Mouse (Mus musculus): ENCODE measurements around the gene Blm. TPM values are rescaled to one million over a fixed set of nuclear protein-coding genes. Genes with fewer than 3 reads are reported as not detected.

The Blm gene
- polyA plus RNA-seq, 1 experiment from 2014 or later, result 51.8 TPM

DNA sequence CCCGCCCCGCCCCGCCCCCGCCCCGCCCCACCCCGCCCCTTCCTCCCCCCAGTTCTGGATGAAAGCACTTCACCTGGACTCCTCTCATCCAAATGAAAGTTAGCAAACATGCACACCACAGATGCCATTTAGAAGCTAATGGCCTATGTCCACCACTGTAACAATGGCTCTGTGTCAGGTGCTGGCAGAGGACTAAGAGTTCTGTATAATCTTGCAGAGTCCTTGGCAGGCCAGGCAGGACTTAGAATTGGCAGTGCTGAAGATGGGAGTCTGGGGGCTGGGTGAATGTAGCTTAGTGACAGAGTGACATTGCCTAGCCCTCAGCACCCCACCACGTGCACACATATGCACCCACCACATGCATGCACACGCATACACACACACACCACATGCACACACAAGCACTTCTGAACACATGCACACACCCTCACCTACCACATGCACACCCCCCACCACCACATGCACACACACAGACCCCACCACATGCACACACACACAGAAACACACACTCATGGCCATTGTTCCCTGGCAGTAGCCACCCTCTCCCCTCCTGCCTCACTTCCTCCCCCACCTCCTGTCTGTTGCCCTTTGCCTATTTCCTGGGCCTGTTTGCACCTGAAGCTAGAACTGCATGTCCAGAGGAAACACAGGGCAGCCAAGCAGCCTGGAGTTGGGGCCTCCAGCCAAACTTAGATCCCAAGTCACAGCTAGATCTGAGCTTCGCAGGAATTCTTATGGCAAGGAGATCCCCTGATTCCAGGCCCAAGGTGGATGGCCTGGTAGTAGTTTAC, 121.2 kb downstream of the Blm start:
- WGBS, result 84% methylated on average over 9 of the region's 9 CpGs
- no peaks in the 10 kb centered on the region for H3K4me1 ChIP-seq (ENCODE audit: control insufficient read depth, insufficient read depth, low read length)
- H3K27me3 ChIP-seq (ENCODE audit: control insufficient read depth, insufficient read depth, low read length), result no peaks in the 10 kb centered on the region
- H3K9me3 ChIP-seq (ENCODE audit: control insufficient read depth, low read length), result no peaks in the 10 kb centered on the region
- H3K4me3 ChIP-seq (ENCODE audit: low read depth, low read length), result no peak overlapping the region
- H3K36me3 ChIP-seq (ENCODE audit: control insufficient read depth, insufficient read depth, low read length), result no peaks in the 10 kb centered on the region
- no peak overlapping the region for H3K9ac ChIP-seq (ENCODE audit: low read length)
- DNase-seq (ENCODE audit: low spot score) (no peak), ATAC-seq (ENCODE audit: insufficient number of reproducible peaks, low FRiP score, low TSS enrichment, low read depth) (no peak)
- H3K27ac ChIP-seq (replicated peaks; ENCODE audit: low read depth, low read length), result no peak overlapping the region
- no peak overlapping the region for H3K4me2 ChIP-seq (ENCODE audit: low read depth, severe bottlenecking)

- WGBS, result 72% methylated on average over 5 of the region's 5 CpGs
Observed at GRCm38 (mm10) chr7:80412781-80413180, 122.1 kb downstream of the Blm start.

GRCm38 (mm10) chr7:80412279-80412678, 122.6 kb downstream of the Blm start:
- Histone ChIP-seq H3K4me1 (ENCODE audit: control insufficient read depth, insufficient read depth, low read length) (no peaks in the 10 kb centered on the region), H3K4me2 (ENCODE audit: low read depth, severe bottlenecking) (no peak overlapping the region), H3K9ac (ENCODE audit: low read length) (no peak overlapping the region), H3K4me3 (ENCODE audit: low read depth, low read length) (no peak overlapping the region), H3K27ac (replicated peaks; ENCODE audit: low read depth, low read length) (no peak overlapping the region), H3K27me3 (ENCODE audit: control insufficient read depth, insufficient read depth, low read length) (no peaks in the 10 kb centered on the region), H3K36me3 (ENCODE audit: control insufficient read depth, insufficient read depth, low read length) (no peaks in the 10 kb centered on the region), H3K9me3 (ENCODE audit: control insufficient read depth, low read length) (no peaks in the 10 kb centered on the region)
- WGBS, result 73% methylated on average over 10 of the region's 10 CpGs
- DNase-seq (ENCODE audit: low spot score) (no peak), ATAC-seq (ENCODE audit: insufficient number of reproducible peaks, low FRiP score, low TSS enrichment, low read depth) (no peak)

More at GRCm38 (mm10) chr7:80412781-80413180, 122.1 kb downstream of the Blm start:
- no peaks in the 10 kb centered on the region for H3K36me3 ChIP-seq (ENCODE audit: control insufficient read depth, insufficient read depth, low read length)
- DNase-seq (ENCODE audit: low spot score) (no peak), ATAC-seq (ENCODE audit: insufficient number of reproducible peaks, low FRiP score, low TSS enrichment, low read depth) (no peak)
- no peaks in the 10 kb centered on the region for H3K4me1 ChIP-seq (ENCODE audit: control insufficient read depth, insufficient read depth, low read length)
- no peak overlapping the region for H3K4me3 ChIP-seq (ENCODE audit: low read depth, low read length)
- H3K9me3 ChIP-seq (ENCODE audit: control insufficient read depth, low read length), result no peaks in the 10 kb centered on the region
- no peaks in the 10 kb centered on the region for H3K27me3 ChIP-seq (ENCODE audit: control insufficient read depth, insufficient read depth, low read length)
- no peak overlapping the region for H3K27ac ChIP-seq (replicated peaks; ENCODE audit: low read depth, low read length)
- H3K9ac ChIP-seq (ENCODE audit: low read length), result no peak overlapping the region
- H3K4me2 ChIP-seq (ENCODE audit: low read depth, severe bottlenecking), result no peak overlapping the region

GRCm38 (mm10) chr7:80410380-80410779, 124.5 kb downstream of the Blm start:
- 83% methylated on average over 9 of the region's 9 CpGs for WGBS
- ATAC-seq (ENCODE audit: insufficient number of reproducible peaks, low FRiP score, low TSS enrichment, low read depth) (no peak), DNase-seq (ENCODE audit: low spot score) (no peak)
- no peaks in the 10 kb centered on the region for H3K9me3 ChIP-seq (ENCODE audit: control insufficient read depth, low read length)
- H3K9ac ChIP-seq (ENCODE audit: low read length), result no peak overlapping the region
- no peak overlapping the region for H3K4me3 ChIP-seq (ENCODE audit: low read depth, low read length)
- no peak overlapping the region for H3K27ac ChIP-seq (replicated peaks; ENCODE audit: low read depth, low read length)
- no peaks in the 10 kb centered on the region for H3K4me1 ChIP-seq (ENCODE audit: control insufficient read depth, insufficient read depth, low read length)
- no peak overlapping the region for H3K4me2 ChIP-seq (ENCODE audit: low read depth, severe bottlenecking)
- H3K27me3 ChIP-seq (ENCODE audit: control insufficient read depth, insufficient read depth, low read length), result no peaks in the 10 kb centered on the region
- no peaks in the 10 kb centered on the region for H3K36me3 ChIP-seq (ENCODE audit: control insufficient read depth, insufficient read depth, low read length)

- DNase-seq (ENCODE audit: low spot score) (no peak), ATAC-seq (ENCODE audit: insufficient number of reproducible peaks, low FRiP score, low TSS enrichment, low read depth) (no peak)
- 77% methylated on average over 9 of the region's 9 CpGs for WGBS
- Histone ChIP-seq H3K4me2 (ENCODE audit: low read depth, severe bottlenecking) (no peak overlapping the region), H3K27ac (replicated peaks; ENCODE audit: low read depth, low read length) (no peak overlapping the region), H3K36me3 (ENCODE audit: control insufficient read depth, insufficient read depth, low read length) (no peaks in the 10 kb centered on the region), H3K9me3 (ENCODE audit: control insufficient read depth, low read length) (no peaks in the 10 kb centered on the region), H3K27me3 (ENCODE audit: control insufficient read depth, insufficient read depth, low read length) (no peaks in the 10 kb centered on the region), H3K4me1 (ENCODE audit: control insufficient read depth, insufficient read depth, low read length) (no peaks in the 10 kb centered on the region), H3K9ac (ENCODE audit: low read length) (no peak overlapping the region), H3K4me3 (ENCODE audit: low read depth, low read length) (no peak overlapping the region)
Observed at GRCm38 (mm10) chr7:80407712-80408111, 127.2 kb downstream of the Blm start.

- H3K36me3 ChIP-seq (ENCODE audit: control insufficient read depth, insufficient read depth, low read length), result no peaks in the 10 kb centered on the region
- DNase-seq (ENCODE audit: low spot score) (no peak), ATAC-seq (ENCODE audit: insufficient number of reproducible peaks, low FRiP score, low TSS enrichment, low read depth) (no peak)
- no peaks in the 10 kb centered on the region for H3K27me3 ChIP-seq (ENCODE audit: control insufficient read depth, insufficient read depth, low read length)
- H3K4me3 ChIP-seq (ENCODE audit: low read depth, low read length), result no peak overlapping the region
- H3K9ac ChIP-seq (ENCODE audit: low read length), result no peak overlapping the region
- H3K4me2 ChIP-seq (ENCODE audit: low read depth, severe bottlenecking), result no peak overlapping the region
- H3K27ac ChIP-seq (replicated peaks; ENCODE audit: low read depth, low read length), result no peak overlapping the region
- WGBS, result 86% methylated on average over 3 of the region's 3 CpGs
- H3K9me3 ChIP-seq (ENCODE audit: control insufficient read depth, low read length), result no peaks in the 10 kb centered on the region
- peaks cover 5% of the 10 kb centered on the region for H3K4me1 ChIP-seq (ENCODE audit: control insufficient read depth, insufficient read depth, low read length)
Observed at GRCm38 (mm10) chr7:80406186-80406585, 128.7 kb downstream of the Blm start.

- no peak within 1 kb of the TSS for H3K4me3 ChIP-seq (ENCODE audit: low read depth, low read length)
- DNase-seq (ENCODE audit: low spot score), result no peak
- H3K9ac ChIP-seq (ENCODE audit: low read length), result no peak within 1 kb of the TSS
- no peak within 1 kb of the TSS for H3K27ac ChIP-seq (replicated peaks; ENCODE audit: low read depth, low read length)
- H3K9me3 ChIP-seq (ENCODE audit: control insufficient read depth, low read length), result no peaks in the 10 kb centered on the region
- WGBS, result 51% methylated on average over 9 of the region's 9 CpGs
- no peak within 1 kb of the TSS for H3K4me2 ChIP-seq (ENCODE audit: low read depth, severe bottlenecking)
- peaks cover 11% of the 10 kb centered on the region for H3K4me1 ChIP-seq (ENCODE audit: control insufficient read depth, insufficient read depth, low read length)
- H3K36me3 ChIP-seq (ENCODE audit: control insufficient read depth, insufficient read depth, low read length), result no peaks in the 10 kb centered on the region
- ATAC-seq (ENCODE audit: insufficient number of reproducible peaks, low FRiP score, low TSS enrichment, low read depth), result no peak
- H3K27me3 ChIP-seq (ENCODE audit: control insufficient read depth, insufficient read depth, low read length), result no peaks in the 10 kb centered on the region
Observed at GRCm38 (mm10) chr7:80405188-80405695, 129.7 kb downstream of the Blm start, which contains the start of gene Furin. Furin (minus strand) TSS chr7:80405436.
